Mouse (Mus musculus) G1E (cell line): Measurements from ENCODE around the gene Crtac1. TPM values are rescaled to one million over a fixed set of nuclear protein-coding genes. Genes with fewer than 3 reads are reported as not detected.
A peak's percentile ranks its signal among the peaks of the same experiment; 100 is the strongest.

ENCODE experiments used
- ATAC-seq: 2 replicates; pipeline ENCODE4 v1.8.0; 2016; ENCODE audit warnings: mild to moderate bottlenecking; ENCODE audit not compliant: insufficient number of reproducible peaks, poor library complexity, low FRiP score, severe bottlenecking; ENCODE audit errors: extremely low read depth
- DNase-seq: peaks from one replicate; pipeline ENCODE4 v3.0.0; 2012; ENCODE audit warnings: low spot score
- H3K27me3 ChIP-seq: 2 replicates; pipeline ENCODE4 v1.6.1; 2012; ENCODE audit warnings: mild to moderate bottlenecking, low read length, inconsistent platforms; ENCODE audit not compliant: insufficient read depth
- H3K36me3 ChIP-seq: replicated peaks from 2 replicates; pipeline ENCODE3; 2012; ENCODE audit warnings: mild to moderate bottlenecking, inconsistent platforms
- H3K4me1 ChIP-seq: 2 replicates; pipeline ENCODE4 v1.6.1; 2012; ENCODE audit warnings: low read depth, low read length, inconsistent platforms, mixed read lengths; ENCODE audit not compliant: insufficient read depth
- H3K4me3 ChIP-seq: 2 replicates; pipeline ENCODE4 v1.5.1; 2012; ENCODE audit warnings: low read depth, mild to moderate bottlenecking, inconsistent platforms, low read length, moderate library complexity, mixed read lengths
- H3K9me3 ChIP-seq: replicated peaks from 2 replicates; pipeline ENCODE4 v1.6.1; 2012; ENCODE audit warnings: inconsistent platforms
- CTCF ChIP-seq: IDR thresholded peaks from 2 replicates; pipeline ENCODE4 v1.5.1; 2012; ENCODE audit warnings: low read depth, low read length, inconsistent platforms, mixed read lengths
- GATA1 ChIP-seq: IDR thresholded peaks from 2 replicates; pipeline ENCODE4 v1.6.1; 2012; ENCODE audit warnings: borderline replicate concordance, low read length, inconsistent platforms, mixed read lengths
- GATA2 ChIP-seq: IDR thresholded peaks from 2 replicates; pipeline ENCODE4 v1.6.1; 2012; ENCODE audit warnings: low read depth, low read length, inconsistent platforms, borderline replicate concordance
- POLR2AphosphoS5 ChIP-seq: IDR thresholded peaks from 2 replicates; pipeline ENCODE4 v1.6.1; 2012; ENCODE audit warnings: low read depth, low read length, inconsistent platforms; ENCODE audit not compliant: insufficient replicate concordance
- TAL1 ChIP-seq: conservative IDR thresholded peaks from 2 replicates; pipeline ENCODE4 v1.6.1; 2012; ENCODE audit warnings: low read depth, low read length, inconsistent platforms, mixed read lengths
- polyA plus RNA-seq: library from polyadenylated mRNA; stranded (reverse); fragments of >175 nt; gene quantifications from 2 replicates; pipeline ENCODE4 v1.2.3, GENCODE M21; 2012
- total RNA-seq, 2 experiments: library from RNA; stranded (forward) in 1 of 2; stranded (reverse) in 1 of 2; fragments of 200-1000 nt in 1 of 2; fragments of >200 nt in 1 of 2; fragmentation: Nextera tagmentation in 1 of 2; gene quantifications; 2 replicates each; pipeline ENCODE4 v1.2.3; 2014 to 2017

Gene Crtac1
- total and polyA plus RNA-seq, 3 experiments: not detected

- TF ChIP-seq CTCF: no peak
- TF ChIP-seq GATA1: no peak
- no peak for TF ChIP-seq POLR2AphosphoS5
- TF ChIP-seq TAL1: no peak
- no peak for TF ChIP-seq GATA2
- H3K27me3 ChIP-seq: peaks cover 14% of the 10 kb centered on the region
- H3K36me3 ChIP-seq: no peaks in the 10 kb centered on the region
- no peaks in the 10 kb centered on the region for H3K4me1 ChIP-seq
- DNase-seq: no peak
- no peak overlapping the region for H3K4me3 ChIP-seq
- H3K9me3 ChIP-seq: no peaks in the 10 kb centered on the region
- ATAC-seq: no peak
Observed at GRCm38 (mm10) chr19:42304506-42304905, 127.1 kb downstream of the Crtac1 start.

DNA sequence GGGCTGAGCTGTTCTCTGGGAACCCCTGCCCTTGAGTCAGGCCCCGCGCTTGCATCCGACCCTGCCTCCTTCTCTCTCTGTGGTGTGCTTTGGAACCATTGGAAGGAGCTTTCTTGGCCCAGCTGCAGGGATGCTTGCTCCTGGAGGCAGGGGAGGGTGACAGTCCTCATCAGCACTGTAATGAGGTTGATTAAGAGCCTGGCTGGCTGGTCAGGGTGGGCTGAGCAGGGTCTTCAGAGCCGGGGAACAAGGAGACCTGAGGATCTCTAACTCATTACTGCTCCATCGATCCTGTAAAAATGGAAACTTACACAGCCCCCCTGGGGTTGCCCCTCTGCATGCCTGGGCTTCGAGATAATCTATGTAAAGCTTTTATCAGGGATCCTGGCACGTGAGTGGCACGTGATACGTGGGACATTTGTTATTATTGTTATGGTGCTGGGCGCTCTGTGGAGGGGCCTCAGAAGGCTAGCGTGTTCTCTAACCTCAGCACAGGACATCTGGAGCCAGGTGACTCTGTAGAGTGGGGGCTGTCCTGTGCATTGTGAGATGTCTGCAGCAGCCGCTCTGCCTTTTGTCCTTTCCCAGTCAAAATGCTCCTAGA is 128.3 kb downstream of the Crtac1 start:
- TF ChIP-seq CTCF (no peak), GATA2 (no peak), POLR2AphosphoS5 (no peak), TAL1 (no peak), GATA1 (no peak)
- H3K9me3 ChIP-seq: no peaks in the 10 kb centered on the region
- H3K27me3 ChIP-seq: peaks cover 7% of the 10 kb centered on the region; the same call in 1 of the 2 replicates
- H3K4me3 ChIP-seq: no peak overlapping the region
- no peaks in the 10 kb centered on the region for H3K36me3 ChIP-seq
- H3K4me1 ChIP-seq: no peaks in the 10 kb centered on the region
- no peak for DNase-seq
- ATAC-seq: no peak

GRCm38 (mm10) chr19:42293216-42293615 is 138.4 kb downstream of the Crtac1 start:
- DNase-seq (no peak), ATAC-seq (no peak)
- TF ChIP-seq GATA1 (no peak), CTCF (no peak), TAL1 (no peak), GATA2 (no peak), POLR2AphosphoS5 (no peak)
- Histone ChIP-seq H3K27me3 (peaks cover 3% of the 10 kb centered on the region), H3K4me3 (no peak overlapping the region), H3K36me3 (no peaks in the 10 kb centered on the region), H3K9me3 (no peaks in the 10 kb centered on the region), H3K4me1 (no peaks in the 10 kb centered on the region)

DNA sequence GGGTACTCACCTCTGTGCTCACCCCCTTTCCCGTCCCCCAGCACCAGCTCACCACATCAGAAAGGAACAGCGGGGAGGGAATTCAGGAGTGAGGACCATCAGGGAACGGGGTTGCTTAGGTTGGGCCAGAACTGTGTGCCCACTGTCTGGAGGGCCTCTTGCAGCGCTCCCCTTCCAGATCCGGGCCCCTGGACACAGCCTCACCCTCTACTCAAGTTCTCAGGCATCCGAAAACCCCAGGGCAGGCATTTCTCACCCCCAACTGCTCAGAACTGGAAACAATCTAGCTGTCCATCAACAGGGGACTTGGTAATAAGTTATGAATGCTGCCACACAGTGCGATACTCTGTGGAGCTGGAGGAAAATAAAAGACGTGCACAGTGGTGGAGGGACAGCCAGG is 139.5 kb downstream of the Crtac1 start:
- Histone ChIP-seq H3K9me3 (no peaks in the 10 kb centered on the region), H3K4me1 (no peaks in the 10 kb centered on the region), H3K27me3 (peaks cover 5% of the 10 kb centered on the region), H3K4me3 (no peak overlapping the region), H3K36me3 (no peaks in the 10 kb centered on the region)
- ATAC-seq (no peak), DNase-seq (no peak)
- TF ChIP-seq CTCF: no peak
- TF ChIP-seq GATA1: no peak
- TF ChIP-seq GATA2: no peak
- TF ChIP-seq POLR2AphosphoS5: no peak
- no peak for TF ChIP-seq TAL1

- H3K27me3 ChIP-seq: peaks cover 5% of the 10 kb centered on the region
- no peak for ATAC-seq
- H3K4me3 ChIP-seq: no peak overlapping the region
- no peak for DNase-seq
- H3K4me1 ChIP-seq: no peaks in the 10 kb centered on the region
- H3K36me3 ChIP-seq: no peaks in the 10 kb centered on the region
- no peaks in the 10 kb centered on the region for H3K9me3 ChIP-seq
- TF ChIP-seq POLR2AphosphoS5: no peak
- TF ChIP-seq CTCF: no peak
- no peak for TF ChIP-seq TAL1
- TF ChIP-seq GATA2: no peak
- no peak for TF ChIP-seq GATA1
Observed at GRCm38 (mm10) chr19:42290954-42291661, 140.5 kb downstream of the Crtac1 start.

DNA sequence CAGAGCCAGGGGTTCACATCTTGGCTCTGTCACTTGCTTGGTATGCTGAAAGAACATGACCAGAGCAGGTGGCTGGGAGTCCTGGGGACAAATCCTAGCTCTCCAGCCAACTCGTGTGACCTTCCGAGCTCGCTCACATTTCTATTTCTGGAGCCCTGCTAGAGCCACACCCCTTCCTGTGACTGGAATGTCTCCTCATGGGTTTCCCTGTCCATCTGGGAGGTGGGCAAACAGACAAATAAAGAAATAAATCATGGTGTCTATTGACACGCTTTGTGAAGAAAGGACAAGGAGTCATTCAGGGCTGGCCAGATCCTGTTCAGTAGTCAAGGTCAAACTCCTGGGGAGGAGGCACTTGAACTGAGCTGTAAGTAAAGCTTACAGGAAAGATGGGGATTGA is 143.2 kb downstream of the Crtac1 start:
- ATAC-seq: no peak
- H3K4me1 ChIP-seq: no peaks in the 10 kb centered on the region
- no peaks in the 10 kb centered on the region for H3K36me3 ChIP-seq
- DNase-seq: no peak
- no peak for TF ChIP-seq CTCF
- TF ChIP-seq GATA1: no peak
- no peak for TF ChIP-seq GATA2
- no peak for TF ChIP-seq POLR2AphosphoS5
- no peaks in the 10 kb centered on the region for H3K9me3 ChIP-seq
- peaks cover 5% of the 10 kb centered on the region for H3K27me3 ChIP-seq
- no peak overlapping the region for H3K4me3 ChIP-seq

- no peak overlapping the region for H3K4me3 ChIP-seq
- no peak for ATAC-seq
- no peaks in the 10 kb centered on the region for H3K9me3 ChIP-seq
- no peaks in the 10 kb centered on the region for H3K4me1 ChIP-seq
- H3K27me3 ChIP-seq: peaks cover 5% of the 10 kb centered on the region
- no peaks in the 10 kb centered on the region for H3K36me3 ChIP-seq
- no peak for TF ChIP-seq CTCF
- TF ChIP-seq GATA1: no peak
- no peak for TF ChIP-seq GATA2
- TF ChIP-seq TAL1: no peak
- 0 out of 2 replicates have a peak, but pooled peaks have one; percentile 37 for TF ChIP-seq POLR2AphosphoS5
- no peak for DNase-seq
Observed at GRCm38 (mm10) chr19:42284178-42284577, 147.4 kb downstream of the Crtac1 start.
